Comparison of ENCODE assay signal across 17 mouse cellular contexts in genomic region chr1:132569516-132569915, GRCm38 (mm10). TPM values are rescaled to one million over a fixed set of nuclear protein-coding genes. Genes with fewer than 3 reads are reported as not detected.
A peak's percentile ranks its signal among the peaks of the same experiment; 100 is the strongest.
DNase-seq lines count a peak whose midpoint lies in the region; ATAC-seq and TF ChIP-seq lines count a peak whose summit lies in the region.
"Had no signal": no experiment of that assay in that cellular context is flagged by ENCODE, and none has a peak within 500 bp of the region (broad histone marks: within the 10 kb centered on the region; RNA-seq: fewer than 3 reads in every experiment).

No protein-coding gene starts in this region.

- H3K27ac ChIP-seq in cerebellum, adult 2 months (ENCODE audit: insufficient read depth, low read length): peak overlapping the region; percentile 89
- peak overlapping the region; percentile 90 for H3K27ac ChIP-seq in forebrain, embryonic 15.5 days (replicated peaks)
- peak overlapping the region; percentile 36 for H3K27ac ChIP-seq in midbrain, embryonic 16.5 days (ENCODE audit: low read length)
- H3K27ac ChIP-seq in gastrocnemius, adult 2 months: no peak overlapping the region
- H3K27ac ChIP-seq: limb, embryonic 13.5 days had no signal

- no peak; the same call in 1 of the 2 replicates for TF ChIP-seq CTCF in cerebellum, adult 2 months (IDR thresholded peaks at IDR 0.05; ENCODE audit: borderline replicate concordance, insufficient read depth, low read depth, low read length)
- TF ChIP-seq CTCF in gastrocnemius, adult 2 months (IDR thresholded peaks at IDR 0.05): no peak

- DNase-seq in left cerebral cortex, postnatal 4 days: peak; percentile 91
- DNase-seq in left cerebral cortex, adult 9 months (ENCODE audit: low spot score in 2 of 2): no peak
- DNase-seq in cerebellum, adult 2 months: peak; percentile 84 to 95
- DNase-seq in thymus, postnatal 4 days: no peak
- DNase-seq in gastrocnemius, adult 2 months: no peak
- no peak for DNase-seq in kidney, postnatal 14 days
- DNase-seq: adrenal gland, postnatal 36 days; heart, postnatal 36 days; kidney, adult 8-10 months; lung, embryonic 14.5 days; right cerebral cortex, adult 18-20 months had no signal

- H3K36me3 ChIP-seq in forebrain, embryonic 15.5 days: no peaks in the 10 kb centered on the region
- H3K36me3 ChIP-seq in midbrain, embryonic 16.5 days (ENCODE audit: control insufficient read depth, insufficient read depth, low read length): 0 out of 2 replicates have a peak, but pooled peaks cover 6% of the 10 kb centered on the region
- H3K36me3 ChIP-seq: limb, embryonic 13.5 days had no signal

- no peak overlapping the region; the same call in 1 of the 2 replicates for H3K9ac ChIP-seq in forebrain, embryonic 15.5 days (replicated peaks)
- H3K9ac ChIP-seq in midbrain, embryonic 16.5 days (ENCODE audit: low read depth, low read length): no peak overlapping the region
- H3K9ac ChIP-seq: limb, embryonic 13.5 days; lung, embryonic 14.5 days had no signal

- no peaks in the 10 kb centered on the region for H3K27me3 ChIP-seq in cerebellum, adult 2 months (ENCODE audit: control insufficient read depth, insufficient read depth, low read length)
- H3K27me3 ChIP-seq in forebrain, embryonic 15.5 days: no peaks in the 10 kb centered on the region
- H3K27me3 ChIP-seq in midbrain, embryonic 16.5 days (ENCODE audit: control insufficient read depth, insufficient read depth, low read depth, low read length): no peaks in the 10 kb centered on the region
- H3K27me3 ChIP-seq: limb, embryonic 13.5 days had no signal

- H3K4me1 ChIP-seq in cerebellum, adult 2 months (ENCODE audit: control insufficient read depth, insufficient read depth, low read length): peaks cover 77% of the 10 kb centered on the region
- peaks cover 46% of the 10 kb centered on the region for H3K4me1 ChIP-seq in forebrain, embryonic 15.5 days
- no peaks in the 10 kb centered on the region for H3K4me1 ChIP-seq in midbrain, embryonic 16.5 days (ENCODE audit: control insufficient read depth, insufficient read depth, low read length)
- H3K4me1 ChIP-seq: limb, embryonic 13.5 days had no signal

- peak; percentile 40; the same call in 1 of the 2 replicates for TF ChIP-seq POLR2A in cerebellum, adult 2 months (IDR thresholded peaks at IDR 0.05; ENCODE audit: borderline replicate concordance, insufficient read depth, low read length)

- 11% methylated on average over 9 of the region's 9 CpGs for WGBS in cerebellum, adult 2 months
- WGBS in forebrain, embryonic 15.5 days: 58% methylated on average over 9 of the region's 9 CpGs
- 77% methylated on average over 9 of the region's 9 CpGs for WGBS in midbrain, embryonic 16.5 days

- intact Hi-C loops in left cerebral cortex, postnatal 4 days (cut with DNase I): no loop called here
- intact Hi-C loops in gastrocnemius, adult 2 months (cut with DNase I): no loop called here

- no peaks in the 10 kb centered on the region for H3K9me3 ChIP-seq in forebrain, embryonic 15.5 days
- no peaks in the 10 kb centered on the region for H3K9me3 ChIP-seq in midbrain, embryonic 16.5 days (replicated peaks; ENCODE audit: control insufficient read depth, low read length, poor library complexity, severe bottlenecking)
- H3K9me3 ChIP-seq: limb, embryonic 13.5 days had no signal

- ATAC-seq in forebrain, embryonic 15.5 days (replicated peaks): peak; percentile 55
- ATAC-seq in midbrain, embryonic 16.5 days: no peak

- H3K4me3 ChIP-seq in cerebellum, adult 2 months (replicated peaks; ENCODE audit: insufficient read depth, low read depth, low read length): peak overlapping the region; percentile 12
- no peak overlapping the region for H3K4me3 ChIP-seq in forebrain, embryonic 15.5 days
- H3K4me3 ChIP-seq in midbrain, embryonic 16.5 days (ENCODE audit: low read depth, low read length): no peak overlapping the region
- H3K4me3 ChIP-seq in gastrocnemius, adult 2 months: no peak overlapping the region
- H3K4me3 ChIP-seq: limb, embryonic 13.5 days had no signal

- H3K4me2 ChIP-seq in forebrain, embryonic 15.5 days (replicated peaks): no peak overlapping the region
- no peak overlapping the region for H3K4me2 ChIP-seq in midbrain, embryonic 16.5 days (ENCODE audit: low read length)
- H3K4me2 ChIP-seq: limb, embryonic 13.5 days; lung, embryonic 14.5 days had no signal

RNA-seq across cellular contexts. Expression of gene Cntn2, which starts 26.5 kb away (rescaled TPM):
- 100 to 1,000 TPM; 113 to 118 TPM for total RNA-seq in left cerebral cortex, postnatal 4 days (2021)
- 165 and 168 TPM in 2 replicates for polyA plus RNA-seq in cerebellum, adult 2 months (2012; rRNA removed)
- 117 and 137 TPM in 2 replicates for polyA plus RNA-seq in forebrain, embryonic 15.5 days (2015; fragmentation: Nextera tagmentation; extraction: Ambion mirVana)
- 28.2 and 34.6 TPM in 2 replicates for polyA plus RNA-seq in midbrain, embryonic 16.5 days (2015; fragmentation: Nextera tagmentation; extraction: Ambion mirVana)
- under 1 TPM in 1 of 2 experiments, not detected in 1; 0.08 TPM for total RNA-seq in gastrocnemius, adult 2 months (2021)
- total RNA-seq: adrenal gland, postnatal 36 days; common myeloid progenitor, adult 5-6 weeks; megakaryocyte, adult 5-6 weeks; MEL had no signal

Comparison
In these comparisons a context has a peak if more than half of its experiments do, and no peak if none do; other contexts are left out.
1. DNase-seq: peak in left cerebral cortex, postnatal 4 days (single experiment) and cerebellum, adult 2 months (2 of 2); none in left cerebral cortex, adult 9 months (0 of 2), thymus, postnatal 4 days (single experiment), gastrocnemius, adult 2 months (single experiment) and kidney, postnatal 14 days (single experiment).